Mouse (Mus musculus): ENCODE results near the gene Olfr482.

The Olfr482 gene

GRCm38 (mm10) chr7:108097486-108097885, at the start of gene Olfr482:
Gene Olfr482, minus strand, starts transcription at chr7:108097586.
- no peak for DNase-seq

- DNase-seq = no peak
These were observed 30.0 kb upstream of the Olfr482 start, which contains the start of gene Olfr484 for GRCm38 (mm10) chr7:108127349-108127748. Gene Olfr484, minus strand, starts transcription at chr7:108127449.

- no peak for DNase-seq
These were observed 24.0 kb upstream of the Olfr482 start for GRCm38 (mm10) chr7:108121416-108121815.

GRCm38 (mm10) chr7:108120681-108121080, 23.3 kb upstream of the Olfr482 start:
- DNase-seq = no peak

GRCm38 (mm10) chr7:108100549-108100948, 3.2 kb upstream of the Olfr482 start, which contains the start of gene Olfr483:
Gene Olfr483, plus strand, starts transcription at chr7:108100849.
- no peak for DNase-seq

GRCm38 (mm10) chr7:108079555-108079954, 17.8 kb downstream of the Olfr482 start, which contains the start of gene Olfr481:
Gene Olfr481, plus strand, starts transcription at chr7:108079855.
- DNase-seq = no peak

GRCm38 (mm10) chr7:108067246-108067645, 30.1 kb downstream of the Olfr482 start, which contains the start of gene Olfr480:
Gene Olfr480, minus strand, starts transcription at chr7:108067346.
- no peak for DNase-seq

- no peak for DNase-seq
These were observed 47.0 kb downstream of the Olfr482 start, which contains the start of gene Olfr479 for GRCm38 (mm10) chr7:108050393-108050792. Gene Olfr479, plus strand, starts transcription at chr7:108050693.
